9 mouse cellular contexts compared by ENCODE assay signal in genomic region chr11:120183708-120184107, GRCm38 (mm10). TPM values are rescaled to one million over a fixed set of nuclear protein-coding genes. Genes with fewer than 3 reads are reported as not detected.
DNase-seq lines count a peak whose midpoint lies in the region; ATAC-seq and TF ChIP-seq lines count a peak whose summit lies in the region.
"Had no signal": no experiment of that assay in that cellular context is flagged by ENCODE, and none has a peak within 500 bp of the region (broad histone marks: within the 10 kb centered on the region; RNA-seq: fewer than 3 reads in every experiment).

No protein-coding gene starts in this region.

- no peaks in the 10 kb centered on the region for H3K36me3 ChIP-seq in heart, embryonic 11.5 days (ENCODE audit: control insufficient read depth, insufficient read depth, low read length)
- no peaks in the 10 kb centered on the region for H3K36me3 ChIP-seq in E14TG2a.4 (ENCODE audit: insufficient read depth, low read length)
- peaks cover 5% of the 10 kb centered on the region; the same call in 1 of the 2 replicates for H3K36me3 ChIP-seq in embryonic facial prominence, embryonic 13.5 days
- H3K36me3 ChIP-seq in limb, embryonic 11.5 days (ENCODE audit: control insufficient read depth, insufficient read depth, low read length) = no peaks in the 10 kb centered on the region

- H3K4me1 ChIP-seq in heart, embryonic 11.5 days (ENCODE audit: control insufficient read depth, insufficient read depth, low read length) = peaks cover 39% of the 10 kb centered on the region
- peaks cover 82% of the 10 kb centered on the region for H3K4me1 ChIP-seq in E14TG2a.4 (replicated peaks; ENCODE audit: low read depth, low read length)
- peaks cover 55% of the 10 kb centered on the region for H3K4me1 ChIP-seq in embryonic facial prominence, embryonic 13.5 days
- peaks cover 30% of the 10 kb centered on the region for H3K4me1 ChIP-seq in limb, embryonic 11.5 days (ENCODE audit: control insufficient read depth, insufficient read depth, low read length)

- peak overlapping the region; percentile 98; the same call in 1 of the 2 replicates for H3K27ac ChIP-seq in heart, embryonic 11.5 days (ENCODE audit: low read depth, low read length)
- peak overlapping the region; percentile 97 for H3K27ac ChIP-seq in embryonic facial prominence, embryonic 13.5 days
- H3K27ac ChIP-seq in limb, embryonic 11.5 days (replicated peaks; ENCODE audit: low read depth, low read length) = peak overlapping the region; percentile 26; the same call in 1 of the 2 replicates

- peak overlapping the region; percentile 96 for H3K4me2 ChIP-seq in heart, embryonic 11.5 days
- peak overlapping the region; percentile 96 for H3K4me2 ChIP-seq in embryonic facial prominence, embryonic 13.5 days
- peak overlapping the region; percentile 72 for H3K4me2 ChIP-seq in limb, embryonic 11.5 days (ENCODE audit: low read depth, severe bottlenecking)

- H3K4me3 ChIP-seq in heart, embryonic 11.5 days (ENCODE audit: low read depth, low read length) = no peak overlapping the region
- peak overlapping the region; percentile 74 for H3K4me3 ChIP-seq in E14TG2a.4 (replicated peaks; ENCODE audit: low read length)
- H3K4me3 ChIP-seq in embryonic facial prominence, embryonic 13.5 days = no peak overlapping the region
- no peak overlapping the region for H3K4me3 ChIP-seq in limb, embryonic 11.5 days (ENCODE audit: low read depth, low read length)

- ATAC-seq in heart, embryonic 11.5 days (replicated peaks; ENCODE audit: insufficient number of reproducible peaks, low FRiP score, low TSS enrichment) = no peak
- no peak for ATAC-seq in embryonic facial prominence, embryonic 13.5 days (ENCODE audit: insufficient number of reproducible peaks, insufficient read depth, low FRiP score, low TSS enrichment, low read depth)
- no peak for ATAC-seq in limb, embryonic 11.5 days (ENCODE audit: insufficient number of reproducible peaks, low FRiP score, low TSS enrichment, low read depth)

- intact Hi-C loops in heart, postnatal 14 days (cut with DNase I) = loop anchor here (5.0 kb wide), 1 partner anchor 36 kb away; no protein-coding TSS in a partner anchor

- no peaks in the 10 kb centered on the region for H3K9me3 ChIP-seq in heart, embryonic 11.5 days (replicated peaks; ENCODE audit: control insufficient read depth, low read length)
- no peaks in the 10 kb centered on the region for H3K9me3 ChIP-seq in E14TG2a.4 (ENCODE audit: low read length)
- no peaks in the 10 kb centered on the region for H3K9me3 ChIP-seq in embryonic facial prominence, embryonic 13.5 days
- no peaks in the 10 kb centered on the region for H3K9me3 ChIP-seq in limb, embryonic 11.5 days (ENCODE audit: control insufficient read depth, low read length)

- H3K27me3 ChIP-seq in heart, embryonic 11.5 days (ENCODE audit: control insufficient read depth, insufficient read depth, low read length) = no peaks in the 10 kb centered on the region
- peaks cover 42% of the 10 kb centered on the region for H3K27me3 ChIP-seq in E14TG2a.4 (ENCODE audit: insufficient read depth, low read length)
- H3K27me3 ChIP-seq in embryonic facial prominence, embryonic 13.5 days = no peaks in the 10 kb centered on the region
- no peaks in the 10 kb centered on the region for H3K27me3 ChIP-seq in limb, embryonic 11.5 days (ENCODE audit: control insufficient read depth, insufficient read depth, low read length)

- TF ChIP-seq CTCF in E14TG2a.4 (conservative IDR thresholded peaks at IDR 0.05; ENCODE audit: low read length) = no peak

- no peak overlapping the region; the same call in 1 of the 2 replicates for H3K9ac ChIP-seq in heart, embryonic 11.5 days (ENCODE audit: low read depth, low read length)
- peak overlapping the region; percentile 98 for H3K9ac ChIP-seq in embryonic facial prominence, embryonic 13.5 days
- H3K9ac ChIP-seq in limb, embryonic 11.5 days (ENCODE audit: low read length) = no peak overlapping the region

- WGBS in heart, embryonic 11.5 days (ENCODE audit: insufficient replicate concordance) = 31% methylated on average over 11 of the region's 11 CpGs
- 14% methylated on average over 11 of the region's 11 CpGs for WGBS in embryonic facial prominence, embryonic 13.5 days
- WGBS in limb, embryonic 11.5 days = 34% methylated on average over 11 of the region's 11 CpGs

- no peak for DNase-seq in heart, postnatal 14 days
- peak; percentile 42 for DNase-seq in limb, embryonic 11.5 days (ENCODE audit: low spot score)
- no peak for DNase-seq in right cerebral cortex, postnatal 14 days
- no peak for DNase-seq in thymus, postnatal 36 days
- no peak for DNase-seq in urinary bladder, postnatal 36 days (ENCODE audit: low spot score in 2 of 2)
- DNase-seq: lung, postnatal 36 days had no signal

RNA-seq across cellular contexts. Expression of gene Slc38a10, which starts 32.6 kb away (rescaled TPM):
- 57.5 and 72.0 TPM in 2 replicates for polyA plus RNA-seq in heart, embryonic 11.5 days (2014; fragmentation: Nextera tagmentation; extraction: Ambion mirVana)
- 10 to 100 TPM; 78.7 to 83.5 TPM for total RNA-seq in heart, postnatal 14 days (2021)
- 92.9 and 94.5 TPM in 2 replicates for polyA plus RNA-seq in embryonic facial prominence, embryonic 13.5 days (2015; fragmentation: Nextera tagmentation; extraction: Ambion mirVana)
- polyA plus RNA-seq in limb, embryonic 11.5 days (2014; fragmentation: Nextera tagmentation; extraction: Ambion mirVana) = 46.1 and 53.2 TPM in 2 replicates

RNA-seq across cellular contexts. Expression of gene Bahcc1, which starts 49.0 kb away (rescaled TPM):
- polyA plus RNA-seq in heart, embryonic 11.5 days (2014; fragmentation: Nextera tagmentation; extraction: Ambion mirVana) = 7.0 and 9.1 TPM in 2 replicates
- 10 to 100 TPM in 1 of 2 experiments, 1 to 10 TPM in 1; 7.8 to 10.0 TPM for total RNA-seq in heart, postnatal 14 days (2021)
- 13.1 and 13.9 TPM in 2 replicates for polyA plus RNA-seq in embryonic facial prominence, embryonic 13.5 days (2015; fragmentation: Nextera tagmentation; extraction: Ambion mirVana)
- 24.9 and 27.6 TPM in 2 replicates for polyA plus RNA-seq in limb, embryonic 11.5 days (2014; fragmentation: Nextera tagmentation; extraction: Ambion mirVana)

Comparison
In these comparisons a context has a peak if more than half of its experiments do, and no peak if none do; other contexts are left out.
1. H3K27ac ChIP-seq: peak in every context shown above with its lines; median percentile 98 in heart, embryonic 11.5 days; 97 in embryonic facial prominence, embryonic 13.5 days; 26 in limb, embryonic 11.5 days.